Mouse (Mus musculus): ENCODE measurements around the gene C2cd3. TPM values are rescaled to one million over a fixed set of nuclear protein-coding genes. Genes with fewer than 3 reads are reported as not detected.

C2cd3 gene
- polyA plus RNA-seq (2015; fragmentation: Nextera tagmentation; extraction: Ambion mirVana), result 7.5 and 9.2 TPM in 2 replicates

GRCm38 (mm10) chr7:100371495-100372451 is at the start of gene C2cd3, which contains the start of gene Ppme1:
Gene C2cd3 (plus strand): TSS chr7:100372233.
Gene Ppme1 (minus strand): TSS chr7:100372307.
- Histone ChIP-seq H3K36me3 (ENCODE audit: insufficient read depth, low read length) (no peaks in the 10 kb centered on the region), H3K27me3 (replicated peaks; ENCODE audit: insufficient read depth, low read length) (no peaks in the 10 kb centered on the region), H3K9ac (replicated peaks; ENCODE audit: low read depth) (peak within 1 kb of the TSS; percentile 85), H3K4me2 (replicated peaks; ENCODE audit: low read depth, low read length) (peak within 1 kb of the TSS; percentile 73), H3K9me3 (ENCODE audit: low read length) (no peaks in the 10 kb centered on the region), H3K4me3 (ENCODE audit: low read depth, low read length) (peak within 1 kb of the TSS; percentile 71), H3K4me1 (ENCODE audit: insufficient read depth, low read depth, low read length) (peaks cover 7% of the 10 kb centered on the region; the same call in 1 of the 2 replicates), H3K27ac (ENCODE audit: low read length) (peak within 1 kb of the TSS; percentile 87)
- DNase-seq (ENCODE audit: low spot score) (peak; percentile 100), ATAC-seq (peak; percentile 98)
- under 1% methylated on average over 54 of the region's 54 CpGs for WGBS
- TF ChIP-seq CTCF (IDR thresholded peaks at IDR 0.05) (peak; percentile 80), EP300 (IDR thresholded peaks at IDR 0.05) (no peak)

GRCm38 (mm10) chr7:100323721-100324120 is 48.3 kb upstream of the C2cd3 start:
- Histone ChIP-seq H3K9me3 (ENCODE audit: low read length) (no peaks in the 10 kb centered on the region), H3K9ac (replicated peaks; ENCODE audit: low read depth) (no peak overlapping the region), H3K27me3 (replicated peaks; ENCODE audit: insufficient read depth, low read length) (no peaks in the 10 kb centered on the region), H3K4me3 (ENCODE audit: low read depth, low read length) (no peak overlapping the region), H3K27ac (ENCODE audit: low read length) (no peak overlapping the region), H3K4me2 (replicated peaks; ENCODE audit: low read depth, low read length) (no peak overlapping the region), H3K4me1 (ENCODE audit: insufficient read depth, low read depth, low read length) (no peaks in the 10 kb centered on the region), H3K36me3 (ENCODE audit: insufficient read depth, low read length) (0 out of 2 replicates have a peak, but pooled peaks cover 6% of the 10 kb centered on the region)
- WGBS, result 43% methylated on average over 3 of the region's 3 CpGs
- TF ChIP-seq EP300 (IDR thresholded peaks at IDR 0.05) (no peak), CTCF (IDR thresholded peaks at IDR 0.05) (no peak)
- DNase-seq (ENCODE audit: low spot score) (peak; percentile 75), ATAC-seq (peak; percentile 55)

- no peak for ATAC-seq
- Histone ChIP-seq H3K9ac (replicated peaks; ENCODE audit: low read depth) (no peak overlapping the region), H3K4me3 (ENCODE audit: low read depth, low read length) (no peak overlapping the region), H3K27me3 (replicated peaks; ENCODE audit: insufficient read depth, low read length) (no peaks in the 10 kb centered on the region), H3K4me1 (ENCODE audit: insufficient read depth, low read depth, low read length) (no peaks in the 10 kb centered on the region), H3K36me3 (ENCODE audit: insufficient read depth, low read length) (0 out of 2 replicates have a peak, but pooled peaks cover 6% of the 10 kb centered on the region), H3K27ac (ENCODE audit: low read length) (no peak overlapping the region), H3K4me2 (replicated peaks; ENCODE audit: low read depth, low read length) (no peak overlapping the region), H3K9me3 (ENCODE audit: low read length) (no peaks in the 10 kb centered on the region)
- DNase-seq (ENCODE audit: low spot score), result peak; percentile 31
- TF ChIP-seq EP300 (IDR thresholded peaks at IDR 0.05), result no peak
- TF ChIP-seq CTCF (IDR thresholded peaks at IDR 0.05), result peak; percentile 86
- 63% methylated on average over 6 of the region's 6 CpGs for WGBS
Observed at GRCm38 (mm10) chr7:100325482-100325881, 46.6 kb upstream of the C2cd3 start.

GRCm38 (mm10) chr7:100327514-100327913 is 44.5 kb upstream of the C2cd3 start:
- TF ChIP-seq CTCF (IDR thresholded peaks at IDR 0.05) (no peak), EP300 (IDR thresholded peaks at IDR 0.05) (no peak)
- Histone ChIP-seq H3K4me1 (ENCODE audit: insufficient read depth, low read depth, low read length) (no peaks in the 10 kb centered on the region), H3K36me3 (ENCODE audit: insufficient read depth, low read length) (peaks cover 12% of the 10 kb centered on the region; the same call in 1 of the 2 replicates), H3K4me3 (ENCODE audit: low read depth, low read length) (no peak overlapping the region), H3K9ac (replicated peaks; ENCODE audit: low read depth) (no peak overlapping the region), H3K27me3 (replicated peaks; ENCODE audit: insufficient read depth, low read length) (no peaks in the 10 kb centered on the region), H3K9me3 (ENCODE audit: low read length) (no peaks in the 10 kb centered on the region), H3K27ac (ENCODE audit: low read length) (no peak overlapping the region), H3K4me2 (replicated peaks; ENCODE audit: low read depth, low read length) (no peak overlapping the region)
- 70% methylated on average over 7 of the region's 7 CpGs for WGBS
- peak; percentile 45 for DNase-seq (ENCODE audit: low spot score)
- ATAC-seq, result peak; percentile 92

GRCm38 (mm10) chr7:100328636-100329035 is 43.4 kb upstream of the C2cd3 start:
- no peaks in the 10 kb centered on the region for H3K4me1 ChIP-seq (ENCODE audit: insufficient read depth, low read depth, low read length)
- no peak for TF ChIP-seq CTCF (IDR thresholded peaks at IDR 0.05)
- TF ChIP-seq EP300 (IDR thresholded peaks at IDR 0.05), result no peak
- ATAC-seq (no peak), DNase-seq (ENCODE audit: low spot score) (no peak)
- no peaks in the 10 kb centered on the region for H3K27me3 ChIP-seq (replicated peaks; ENCODE audit: insufficient read depth, low read length)
- H3K36me3 ChIP-seq (ENCODE audit: insufficient read depth, low read length), result peaks cover 12% of the 10 kb centered on the region; the same call in 1 of the 2 replicates
- no peak overlapping the region for H3K4me3 ChIP-seq (ENCODE audit: low read depth, low read length)
- H3K27ac ChIP-seq (ENCODE audit: low read length), result no peak overlapping the region
- no peak overlapping the region for H3K4me2 ChIP-seq (replicated peaks; ENCODE audit: low read depth, low read length)
- no peaks in the 10 kb centered on the region for H3K9me3 ChIP-seq (ENCODE audit: low read length)
- WGBS, result 97% methylated on average over 4 of the region's 4 CpGs
- H3K9ac ChIP-seq (replicated peaks; ENCODE audit: low read depth), result no peak overlapping the region

GRCm38 (mm10) chr7:100331269-100331668 is 40.8 kb upstream of the C2cd3 start:
- no peak overlapping the region for H3K4me2 ChIP-seq (replicated peaks; ENCODE audit: low read depth, low read length)
- no peak overlapping the region for H3K27ac ChIP-seq (ENCODE audit: low read length)
- DNase-seq (ENCODE audit: low spot score), result no peak
- 95% methylated on average over 3 of the region's 3 CpGs for WGBS
- H3K36me3 ChIP-seq (ENCODE audit: insufficient read depth, low read length), result peaks cover 19% of the 10 kb centered on the region; the same call in 1 of the 2 replicates
- no peak overlapping the region for H3K9ac ChIP-seq (replicated peaks; ENCODE audit: low read depth)
- no peaks in the 10 kb centered on the region for H3K4me1 ChIP-seq (ENCODE audit: insufficient read depth, low read depth, low read length)
- H3K4me3 ChIP-seq (ENCODE audit: low read depth, low read length), result no peak overlapping the region
- ATAC-seq, result no peak
- no peak for TF ChIP-seq CTCF (IDR thresholded peaks at IDR 0.05)
- TF ChIP-seq EP300 (IDR thresholded peaks at IDR 0.05), result no peak
- H3K9me3 ChIP-seq (ENCODE audit: low read length), result no peaks in the 10 kb centered on the region
- H3K27me3 ChIP-seq (replicated peaks; ENCODE audit: insufficient read depth, low read length), result no peaks in the 10 kb centered on the region

Measured in lung, postnatal 0 days (tissue).